Mouse (Mus musculus) heart, embryonic 10.5 days (tissue): Measurements from ENCODE around the gene Srp72. TPM values are rescaled to one million over a fixed set of nuclear protein-coding genes. Genes with fewer than 3 reads are reported as not detected.
A peak's percentile ranks its signal among the peaks of the same experiment; 100 is the strongest.
"Not testable (repeated sequence)": the region's sequence is repeated elsewhere in the genome, so short reads cannot be mapped to it uniquely, and the experiment has no call there.

ENCODE experiments used
- DNase-seq: peaks from one replicate; pipeline ENCODE4 v3.0.0-alpha.2; 2017; ENCODE audit warnings: low spot score
- H3K27ac ChIP-seq: fragments of 300-500 bp; sonication (generic); 2 replicates; pipeline ENCODE4 v1.5.1; 2016; ENCODE audit warnings: mild to moderate bottlenecking
- H3K27me3 ChIP-seq: fragments of 300-500 bp; sonication (generic); 2 replicates; pipeline ENCODE4 v1.6.1; 2016; ENCODE audit warnings: mild to moderate bottlenecking; ENCODE audit not compliant: poor library complexity, insufficient read depth, severe bottlenecking
- H3K36me3 ChIP-seq: fragments of 300-500 bp; sonication (generic); 2 replicates; pipeline ENCODE4 v1.6.1; 2016; ENCODE audit warnings: mild to moderate bottlenecking, moderate library complexity
- H3K4me1 ChIP-seq: fragments of 300-500 bp; sonication (generic); 2 replicates; pipeline ENCODE4 v1.6.1; 2016; ENCODE audit warnings: mild to moderate bottlenecking
- H3K4me3 ChIP-seq: fragments of 300-500 bp; sonication (generic); 2 replicates; pipeline ENCODE4 v1.5.1; 2016; ENCODE audit warnings: mild to moderate bottlenecking, moderate library complexity
- H3K9me3 ChIP-seq: fragments of 300-500 bp; sonication (generic); 2 replicates; pipeline ENCODE4 v1.6.1; 2016; ENCODE audit warnings: mild to moderate bottlenecking, moderate library complexity
- WGBS: fragments of 180-500 bp; shearing (Covaris S2); methylation state at CpG from one replicate; pipeline ENCODE4 v1.1.7; 2016; 5-methylcytosine and 5-hydroxymethylcytosine counted together
- polyA plus RNA-seq: library from polyadenylated mRNA; unstranded; fragments of >200 nt; fragmentation: Nextera tagmentation; extraction: Ambion mirVana; gene quantifications from 2 replicates; pipeline ENCODE4 v1.2.1, GENCODE M21; 2016

Srp72 gene
- polyA plus RNA-seq, 1 experiment from 2014 or later = 69.3 TPM

DNA sequence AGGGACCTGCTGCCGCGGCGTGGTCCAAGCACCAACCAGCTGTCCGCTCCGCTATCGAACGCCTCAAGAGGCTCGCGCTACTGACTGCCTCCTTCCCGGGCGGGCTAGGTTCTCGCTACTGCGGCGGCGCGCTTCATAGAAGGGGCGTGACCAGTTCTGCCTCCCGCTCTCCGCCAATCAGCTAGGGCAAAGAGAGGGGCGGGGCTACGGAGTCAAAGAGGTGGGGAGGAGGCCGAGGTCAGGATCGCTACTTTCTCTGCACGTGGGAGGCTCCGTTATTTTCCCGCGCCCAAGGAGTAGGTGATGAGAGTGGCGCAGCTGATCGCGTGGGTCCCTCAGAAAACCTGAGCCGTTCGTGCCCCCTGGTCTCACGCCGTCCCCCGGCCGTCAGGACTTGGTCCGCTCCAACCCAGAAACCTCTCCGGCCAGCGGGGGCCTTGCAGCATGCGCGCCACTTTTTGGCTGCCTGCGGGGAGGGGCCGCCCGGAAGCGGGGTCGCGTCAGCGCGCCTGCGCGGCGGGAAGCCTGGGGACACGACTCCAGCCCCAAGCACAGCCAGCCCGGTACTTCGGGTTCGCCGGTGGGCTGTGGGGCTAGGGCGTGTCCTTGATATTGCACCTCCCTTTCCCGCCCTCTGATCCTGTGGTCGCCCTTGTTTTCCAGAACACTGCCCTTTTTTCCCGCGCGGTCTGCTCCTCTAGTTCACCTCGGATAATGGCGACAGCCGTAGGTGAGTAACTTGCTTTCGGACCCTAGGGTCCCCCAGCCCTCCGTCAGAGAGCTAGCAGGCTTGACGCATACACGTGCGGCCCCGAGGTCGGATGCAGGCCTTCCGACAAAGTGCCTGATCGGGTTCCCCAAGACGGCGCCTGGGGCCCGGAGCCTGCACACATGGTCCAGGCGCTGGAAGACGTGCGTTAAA is 23.1 kb upstream of the Srp72 start, which contains the start of the genes Paics and Ppat:
Paics (plus strand) TSS at position 202 of the 922 bp plus-strand sequence.
Ppat (minus strand) TSS at position 473 of the 922 bp plus-strand sequence.
- WGBS = under 1% methylated on average over 81 of the region's 81 CpGs
- H3K27me3 ChIP-seq = no peaks in the 10 kb centered on the region
- H3K36me3 ChIP-seq = peaks cover 28% of the 10 kb centered on the region
- peaks cover 44% of the 10 kb centered on the region for H3K4me1 ChIP-seq
- peak within 1 kb of the TSS; percentile 74 for H3K4me3 ChIP-seq
- no peaks in the 10 kb centered on the region for H3K9me3 ChIP-seq
- peak within 1 kb of the TSS; percentile 93 for H3K27ac ChIP-seq
- peak; percentile 99 for DNase-seq

DNA sequence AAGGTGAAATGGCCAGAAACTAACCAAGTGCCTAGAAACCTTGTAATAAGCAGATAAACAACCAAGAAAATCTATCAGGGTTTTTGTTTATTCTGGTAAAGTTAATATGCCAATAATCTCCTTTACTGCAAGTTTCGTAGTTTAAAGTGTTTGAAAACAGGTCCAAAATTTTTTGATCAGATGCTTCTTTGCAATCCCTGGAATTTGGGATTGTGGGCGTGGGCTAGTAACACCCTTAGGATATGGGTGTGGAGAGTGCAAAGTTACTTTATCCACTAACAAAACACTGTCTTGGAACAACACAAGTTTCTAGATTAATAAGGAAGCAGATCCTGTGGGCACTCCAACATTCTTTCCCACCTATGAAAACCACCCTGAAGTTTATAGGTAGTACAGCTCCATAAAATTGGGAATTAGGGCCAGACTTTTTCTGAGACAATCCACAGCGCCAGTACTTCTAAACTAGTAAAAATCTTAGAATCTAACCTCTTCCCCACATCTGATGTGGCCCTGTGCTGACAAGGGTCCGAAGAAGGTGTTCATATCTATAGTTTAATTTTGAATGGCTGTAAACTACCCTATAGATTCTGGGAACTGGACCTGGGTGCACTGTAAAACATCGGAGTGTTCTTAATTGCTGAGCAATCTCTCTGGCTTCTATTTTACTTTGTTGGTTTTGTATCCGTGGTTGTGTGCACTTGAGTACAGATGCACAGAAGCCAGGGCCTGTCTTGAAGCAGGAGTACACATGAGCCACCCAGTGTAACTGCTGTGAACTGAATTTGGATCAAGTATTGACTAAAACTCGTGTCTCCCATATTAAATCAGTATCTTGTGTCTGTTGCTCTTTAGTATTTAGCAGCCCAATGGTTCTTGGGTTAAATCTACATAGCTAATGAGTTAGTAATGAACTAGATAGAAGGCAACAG is 22.1 kb upstream of the Srp72 start:
- no peak for DNase-seq
- Histone ChIP-seq H3K4me3 (peak overlapping the region; percentile 74), H3K9me3 (no peaks in the 10 kb centered on the region), H3K27ac (peak overlapping the region; percentile 93), H3K4me1 (peaks cover 35% of the 10 kb centered on the region), H3K27me3 (no peaks in the 10 kb centered on the region), H3K36me3 (peaks cover 38% of the 10 kb centered on the region)
- 18% methylated on average over 7 of the region's 7 CpGs for WGBS

- Histone ChIP-seq H3K36me3 (peaks cover 48% of the 10 kb centered on the region), H3K9me3 (no peaks in the 10 kb centered on the region), H3K27me3 (no peaks in the 10 kb centered on the region), H3K4me3 (no peak overlapping the region), H3K4me1 (peaks cover 21% of the 10 kb centered on the region), H3K27ac (no peak overlapping the region; the same call in 1 of the 2 replicates)
- 85% methylated on average over 3 of the region's 3 CpGs for WGBS
- DNase-seq = no peak
Observed at GRCm38 (mm10) chr5:76953794-76954193, 20.7 kb upstream of the Srp72 start.

DNA sequence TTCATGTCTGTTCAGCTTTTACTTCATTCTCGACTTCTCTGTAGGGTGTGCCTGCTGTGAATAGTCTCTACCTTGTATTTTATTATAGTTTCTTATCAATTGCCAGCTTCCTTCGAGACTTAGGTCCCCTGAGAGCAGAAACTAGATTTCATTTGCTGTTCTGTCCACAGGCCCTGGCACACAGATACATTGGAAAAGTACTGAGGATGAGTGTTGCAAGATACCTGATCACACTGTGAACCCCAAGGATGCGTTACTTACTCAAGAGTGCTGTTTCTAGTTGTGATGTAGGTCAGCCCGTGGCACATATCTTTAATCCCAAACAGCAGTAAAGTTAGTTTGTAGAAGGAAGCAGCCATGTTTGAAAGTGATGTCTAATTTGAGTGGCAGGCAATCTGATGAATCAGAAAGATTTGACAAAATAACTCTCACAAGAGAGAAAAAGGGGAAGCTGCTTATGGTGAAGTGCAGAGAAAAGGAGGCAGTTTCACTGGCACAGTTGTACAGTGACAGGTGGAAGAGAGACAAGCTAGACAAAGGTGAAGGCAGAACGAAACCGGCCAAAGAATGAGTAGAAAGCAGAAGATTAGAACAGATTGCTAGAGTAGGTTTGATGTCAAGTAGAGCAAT is 20.1 kb upstream of the Srp72 start:
- Histone ChIP-seq H3K4me1 (peaks cover 18% of the 10 kb centered on the region), H3K36me3 (peaks cover 50% of the 10 kb centered on the region), H3K27me3 (no peaks in the 10 kb centered on the region), H3K27ac (no peak overlapping the region; the same call in none of the 2 replicates), H3K9me3 (no peaks in the 10 kb centered on the region), H3K4me3 (no peak overlapping the region)
- WGBS = 80% methylated on average over 6 of the region's 6 CpGs
- DNase-seq = no peak

DNA sequence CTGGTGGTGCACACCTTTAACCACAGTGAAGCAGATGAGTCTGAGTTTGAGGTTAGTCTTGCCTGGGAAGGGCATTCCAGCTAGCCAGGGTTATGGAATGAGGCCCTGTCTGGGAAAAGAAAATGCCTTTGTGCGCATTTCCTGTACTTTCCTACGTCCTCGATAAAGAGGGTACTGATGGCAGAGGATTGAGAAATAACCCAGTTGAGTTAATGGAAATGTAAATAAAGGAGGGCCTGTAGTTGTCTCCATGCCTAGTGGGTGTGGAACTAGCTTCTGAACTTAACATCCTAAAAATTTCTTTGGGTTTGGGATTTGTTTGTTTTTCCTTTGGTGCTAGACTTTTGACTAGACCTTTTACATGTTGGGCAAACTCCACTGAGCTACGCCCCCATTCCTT is 19.0 kb upstream of the Srp72 start:
- Histone ChIP-seq H3K36me3 (peaks cover 59% of the 10 kb centered on the region), H3K4me1 (peaks cover 18% of the 10 kb centered on the region), H3K27ac (peak overlapping the region; percentile 29; the same call in 1 of the 2 replicates), H3K9me3 (no peaks in the 10 kb centered on the region), H3K4me3 (no peak overlapping the region), H3K27me3 (no peaks in the 10 kb centered on the region)
- 71% methylated on average over 4 of the region's 4 CpGs for WGBS
- no peak for DNase-seq

DNA sequence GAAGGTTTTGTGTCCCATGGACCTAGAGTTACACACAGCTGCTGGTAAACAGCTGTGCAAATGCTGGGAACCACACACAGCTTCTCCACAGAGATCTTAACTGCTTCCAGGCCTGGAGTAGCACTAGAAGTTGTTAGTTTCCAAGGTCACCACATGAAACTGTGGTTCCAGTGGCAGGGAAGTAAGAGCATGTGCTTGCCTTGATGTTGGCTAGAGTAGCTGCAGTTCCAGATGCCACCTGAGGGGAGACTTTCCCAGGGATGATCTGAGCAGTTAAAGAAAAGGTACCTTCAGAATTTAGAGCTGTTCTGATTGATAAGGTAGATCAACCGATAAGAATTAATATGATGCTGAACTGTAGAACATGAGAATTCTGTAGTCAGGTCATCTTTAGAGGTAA is 16.5 kb upstream of the Srp72 start:
- no peak overlapping the region for H3K4me3 ChIP-seq
- H3K36me3 ChIP-seq = peaks cover 83% of the 10 kb centered on the region
- H3K27ac ChIP-seq = no peak overlapping the region
- peaks cover 13% of the 10 kb centered on the region; the same call in 1 of the 2 replicates for H3K4me1 ChIP-seq
- 88% methylated on average over 1 of the region's 1 CpGs for WGBS
- H3K9me3 ChIP-seq = no peaks in the 10 kb centered on the region
- no peak for DNase-seq
- H3K27me3 ChIP-seq = no peaks in the 10 kb centered on the region

DNA sequence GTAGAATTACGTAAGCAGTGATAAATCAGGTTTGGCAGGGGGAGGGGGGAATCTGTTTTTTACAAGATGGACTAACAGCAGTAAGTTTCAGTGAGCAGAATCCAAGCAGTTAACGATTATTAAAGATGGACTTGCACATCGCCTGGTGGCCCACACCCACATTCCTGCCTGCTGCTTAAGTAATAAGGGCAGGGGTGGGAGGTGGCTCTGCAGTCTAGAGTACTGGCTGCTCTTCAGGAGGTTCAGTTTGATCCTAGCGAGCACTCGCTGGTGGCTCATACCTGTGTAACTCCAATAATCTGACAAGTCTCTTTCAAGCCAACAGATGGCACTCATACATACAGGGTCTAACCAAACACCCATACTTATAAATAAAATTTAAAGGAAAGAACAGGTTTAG is 14.9 kb upstream of the Srp72 start:
- Histone ChIP-seq H3K9me3 (no peaks in the 10 kb centered on the region), H3K36me3 (peaks cover 93% of the 10 kb centered on the region), H3K4me1 (peaks cover 7% of the 10 kb centered on the region; the same call in 1 of the 2 replicates), H3K27ac (no peak overlapping the region), H3K4me3 (no peak overlapping the region), H3K27me3 (no peaks in the 10 kb centered on the region)
- 87% methylated on average over 5 of the region's 5 CpGs for WGBS
- DNase-seq = no peak

GRCm38 (mm10) chr5:76962545-76962944 is 11.9 kb upstream of the Srp72 start:
- DNase-seq = no peak

DNA sequence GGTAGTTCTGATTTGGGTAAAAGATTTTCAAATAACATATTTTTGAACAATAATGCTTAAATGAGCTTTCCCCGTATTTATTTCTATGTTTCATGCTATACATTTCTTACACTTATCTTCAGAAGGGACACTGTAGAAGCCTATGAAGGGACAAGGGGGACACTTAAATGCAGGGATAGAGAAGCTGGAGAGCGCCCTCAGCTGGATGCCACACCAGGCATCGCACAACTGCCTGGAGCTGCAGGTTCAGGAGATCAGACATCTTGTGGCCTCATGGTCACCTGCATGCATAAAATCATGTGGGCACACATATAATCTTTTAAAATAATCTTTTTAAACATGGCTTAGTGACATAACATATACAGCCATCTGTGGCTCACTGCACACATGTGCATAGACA is 9.8 kb upstream of the Srp72 start:
- Histone ChIP-seq H3K4me3 (no peak overlapping the region), H3K4me1 (no peaks in the 10 kb centered on the region), H3K27me3 (no peaks in the 10 kb centered on the region), H3K27ac (no peak overlapping the region), H3K36me3 (peaks cover 96% of the 10 kb centered on the region), H3K9me3 (no peaks in the 10 kb centered on the region)
- 89% methylated on average over 3 of the region's 3 CpGs for WGBS
- no peak for DNase-seq

More at GRCm38 (mm10) chr5:76962545-76962944, 11.9 kb upstream of the Srp72 start:
- H3K9me3 ChIP-seq = no peaks in the 10 kb centered on the region
- H3K36me3 ChIP-seq = peaks cover 94% of the 10 kb centered on the region
- no peak overlapping the region for H3K27ac ChIP-seq
- no peaks in the 10 kb centered on the region for H3K27me3 ChIP-seq
- H3K4me1 ChIP-seq = no peaks in the 10 kb centered on the region
- WGBS = 84% methylated on average over 11 of the region's 11 CpGs
- no peak overlapping the region for H3K4me3 ChIP-seq

DNA sequence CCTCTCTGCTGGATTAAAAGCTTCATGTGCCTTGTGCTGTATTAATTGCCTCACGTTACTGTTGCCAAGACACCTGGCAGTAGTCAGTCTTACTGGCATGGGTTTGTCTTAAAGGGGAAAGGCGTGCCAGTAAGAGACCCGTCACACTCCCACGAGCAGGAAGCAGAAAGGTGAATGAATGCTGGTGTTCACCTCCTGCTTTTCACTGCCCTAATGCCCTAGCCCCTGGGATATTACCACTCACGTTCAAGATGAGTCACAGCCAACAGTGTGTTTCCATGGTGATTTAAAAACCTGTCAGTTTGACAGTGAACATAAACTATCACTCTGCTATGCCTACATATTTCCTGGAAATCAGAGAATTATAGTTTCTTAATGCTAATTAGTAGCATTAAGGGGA is 5.2 kb upstream of the Srp72 start:
- Histone ChIP-seq H3K9me3 (no peaks in the 10 kb centered on the region), H3K27me3 (no peaks in the 10 kb centered on the region), H3K4me3 (no peak overlapping the region), H3K4me1 (peaks cover 8% of the 10 kb centered on the region), H3K27ac (no peak overlapping the region), H3K36me3 (peaks cover 63% of the 10 kb centered on the region)
- WGBS = 86% methylated on average over 5 of the region's 5 CpGs
- no peak for DNase-seq

DNA sequence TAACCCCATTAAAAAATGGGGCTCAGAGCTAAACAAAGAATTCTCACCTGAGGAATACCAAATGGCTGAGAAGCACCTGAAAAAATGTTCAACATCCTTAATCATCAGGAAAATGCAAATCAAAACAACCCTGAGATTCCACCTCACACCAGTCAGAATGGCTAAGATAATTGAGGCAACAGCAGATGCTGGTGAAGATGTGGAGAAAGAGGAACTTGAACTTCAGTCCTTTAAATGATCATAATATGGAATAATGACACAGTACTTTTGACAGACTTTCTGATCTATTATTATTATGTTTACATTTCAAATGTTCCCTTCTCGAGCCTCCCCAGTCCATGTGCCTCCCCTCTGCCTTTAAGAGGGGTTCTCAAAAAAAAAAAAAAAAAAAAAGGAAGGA is 3.4 kb upstream of the Srp72 start:
- H3K36me3 ChIP-seq = peaks cover 46% of the 10 kb centered on the region
- H3K27ac ChIP-seq, H3K4me3 ChIP-seq, H3K9me3 ChIP-seq, DNase-seq, H3K27me3 ChIP-seq: not testable (repeated sequence)
- H3K4me1 ChIP-seq = peaks cover 13% of the 10 kb centered on the region
- WGBS = 65% methylated on average over 1 of the region's 1 CpGs

DNA sequence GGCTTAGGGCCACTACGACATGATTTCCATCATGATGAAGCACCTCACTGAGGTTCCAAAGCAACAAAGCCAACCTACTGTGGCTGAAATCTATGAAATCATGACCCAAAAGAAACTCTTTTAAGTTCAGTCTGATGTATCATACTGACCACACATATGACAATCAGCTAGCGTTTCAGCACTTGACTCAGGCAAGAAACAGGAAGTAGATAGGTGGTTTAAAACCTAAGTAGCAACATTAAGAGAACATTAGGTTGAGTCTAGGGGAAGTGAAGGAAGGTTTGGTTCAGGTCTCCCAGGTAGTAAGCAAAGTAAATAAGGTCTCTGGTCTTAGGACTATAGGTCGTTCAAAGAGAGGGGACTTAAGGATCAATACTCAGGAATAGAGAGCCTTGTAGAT is 995 bp upstream of the Srp72 start:
- no peaks in the 10 kb centered on the region for H3K9me3 ChIP-seq
- H3K27ac ChIP-seq = no peak overlapping the region
- H3K4me3 ChIP-seq = peak overlapping the region; percentile 87
- 64% methylated on average over 3 of the region's 3 CpGs for WGBS
- no peaks in the 10 kb centered on the region for H3K27me3 ChIP-seq
- H3K36me3 ChIP-seq = peaks cover 40% of the 10 kb centered on the region
- no peak for DNase-seq
- peaks cover 13% of the 10 kb centered on the region for H3K4me1 ChIP-seq
